Mouse (Mus musculus): ENCODE measurements around the gene Atp5s.

DNA sequence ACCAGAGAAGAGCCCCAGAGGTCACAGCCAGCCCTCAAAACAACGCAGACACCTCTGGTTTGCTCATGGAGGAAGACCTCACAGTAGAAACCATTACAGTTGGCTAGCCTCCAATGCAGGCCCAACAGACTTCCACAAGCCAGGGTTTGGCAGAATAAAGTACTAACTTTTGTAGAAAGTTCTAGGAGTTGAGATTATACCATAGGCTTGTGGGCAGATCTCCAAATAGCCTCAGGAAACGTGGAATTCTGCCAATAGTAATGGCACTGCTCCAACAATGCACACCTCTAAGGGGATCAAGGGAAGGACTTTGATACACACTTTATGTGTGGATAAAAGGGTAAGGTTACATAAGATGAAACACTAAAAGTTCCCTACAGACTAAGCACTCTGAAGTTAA is 36.4 kb upstream of the Atp5s start:
- TF ChIP-seq CTCF (IDR thresholded peaks at IDR 0.05; ENCODE audit: borderline replicate concordance, insufficient read depth, low read length) (no peak), POLR2A (IDR thresholded peaks at IDR 0.05; ENCODE audit: low read depth, low read length) (no peak)

Data from embryonic fibroblast, embryonic 13.5 days (primary cell).